Mouse (Mus musculus) T-helper 2 cell (primary cell): Measurements from ENCODE around the gene Vps13a.
"Not testable (repeated sequence)": the region's sequence is repeated elsewhere in the genome, so short reads cannot be mapped to it uniquely, and the experiment has no call there.

Experiments
- in situ Hi-C: fragments of 300-600 bp; cut with MboI, MseI; formaldehyde crosslinking; loops from one replicate; pipeline ENCODE4 v1.15.1; 2025; ENCODE audit warnings: high pct_unique_total_duplicates

The Vps13a gene

GRCm38 (mm10) chr19:16780790-16781384 lies at the start of gene Vps13a:
Gene Vps13a (minus strand): TSS chr19:16780933.
- in situ Hi-C loops, result no loop called here

GRCm38 (mm10) chr19:16827657-16828056 lies 46.9 kb upstream of the Vps13a start:
- in situ Hi-C loops, result no loop called here

- in situ Hi-C loops, result no loop called here
Measured at GRCm38 (mm10) chr19:16825228-16825627, 44.5 kb upstream of the Vps13a start.

- in situ Hi-C loops, result no loop called here
Measured at GRCm38 (mm10) chr19:16814848-16815247, 34.1 kb upstream of the Vps13a start.

GRCm38 (mm10) chr19:16813306-16813705 lies 32.6 kb upstream of the Vps13a start:
- in situ Hi-C loops, result no loop called here

DNA sequence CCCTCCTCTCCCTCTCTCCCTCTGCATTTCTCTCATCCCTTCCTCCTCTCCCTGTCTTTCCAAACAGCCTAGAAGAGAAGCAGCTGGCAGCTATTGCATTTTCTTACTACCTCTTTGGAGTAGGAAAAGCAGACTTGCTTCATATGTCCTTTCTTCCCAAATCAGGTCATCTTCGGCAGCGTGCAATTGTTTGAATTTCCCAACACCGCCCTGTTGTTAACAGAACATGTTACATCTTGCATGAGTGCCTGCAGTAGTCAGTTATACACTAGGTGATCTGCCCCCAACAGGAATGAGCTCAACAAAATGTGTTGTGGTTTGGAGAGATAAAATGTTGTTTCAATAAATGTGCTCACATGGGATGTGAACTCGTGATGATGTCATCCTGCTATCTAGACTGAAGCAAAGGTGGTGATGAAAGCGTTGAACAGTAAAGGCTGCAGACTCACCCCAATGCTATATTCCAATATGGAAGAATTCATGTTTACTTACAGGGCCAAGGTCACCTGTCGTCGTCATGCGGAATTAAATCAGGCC lies 31.4 kb upstream of the Vps13a start:
- in situ Hi-C loops, result no loop called here

DNA sequence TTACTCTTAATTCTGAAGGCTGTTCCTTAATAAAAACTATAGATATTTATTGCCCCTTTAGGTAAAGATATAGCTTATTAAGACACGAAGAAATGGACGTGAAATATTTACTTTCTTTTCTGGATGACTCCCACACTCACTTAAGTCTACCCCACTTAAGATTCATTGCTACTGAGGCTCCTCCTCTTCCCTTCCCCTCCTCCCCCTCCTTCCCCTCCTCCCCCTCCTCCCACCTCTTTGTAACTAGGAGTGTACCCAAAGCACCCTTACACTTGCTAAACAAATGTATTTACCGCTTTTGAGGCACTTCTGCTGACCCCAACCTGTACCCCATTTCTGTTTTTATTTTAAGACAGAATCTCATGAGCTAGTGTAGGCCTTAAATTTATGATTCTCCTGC lies 24.4 kb upstream of the Vps13a start:
- in situ Hi-C loops, result loop anchor here (10.0 kb wide), 1 partner anchor 60 kb away; no protein-coding TSS in a partner anchor

GRCm38 (mm10) chr19:16804578-16804977 lies 23.8 kb upstream of the Vps13a start:
- in situ Hi-C loops, result loop anchor here (10.0 kb wide), 1 partner anchor 60 kb away; no protein-coding TSS in a partner anchor

GRCm38 (mm10) chr19:16802707-16803106 lies 22.0 kb upstream of the Vps13a start:
- in situ Hi-C loops, result loop anchor here (10.0 kb wide), 1 partner anchor 62 kb away; no protein-coding TSS in a partner anchor

- in situ Hi-C loops, result loop anchor here (10.0 kb wide), 1 partner anchor 63 kb away; no protein-coding TSS in a partner anchor
Measured at GRCm38 (mm10) chr19:16802123-16802522, 21.4 kb upstream of the Vps13a start.

GRCm38 (mm10) chr19:16797923-16798322 lies 17.2 kb upstream of the Vps13a start:
- in situ Hi-C loops, result loop anchor here (5.0 kb wide), 1 partner anchor 234 kb away; no protein-coding TSS in a partner anchor

- in situ Hi-C loops, result not testable (repeated sequence)
Measured at GRCm38 (mm10) chr19:16794486-16794885, 13.8 kb upstream of the Vps13a start.

- in situ Hi-C loops, result loop anchor here (5.0 kb wide), 1 partner anchor 868 kb away; no protein-coding TSS in a partner anchor
Measured at GRCm38 (mm10) chr19:16789930-16790329, 9.2 kb upstream of the Vps13a start.

- in situ Hi-C loops, result loop anchor here (5.0 kb wide), 1 partner anchor 863 kb away; no protein-coding TSS in a partner anchor
Measured at GRCm38 (mm10) chr19:16784879-16785278, 4.1 kb upstream of the Vps13a start.

- in situ Hi-C loops, result no loop called here
Measured at GRCm38 (mm10) chr19:16781406-16782019, 780 bp upstream of the Vps13a start.

DNA sequence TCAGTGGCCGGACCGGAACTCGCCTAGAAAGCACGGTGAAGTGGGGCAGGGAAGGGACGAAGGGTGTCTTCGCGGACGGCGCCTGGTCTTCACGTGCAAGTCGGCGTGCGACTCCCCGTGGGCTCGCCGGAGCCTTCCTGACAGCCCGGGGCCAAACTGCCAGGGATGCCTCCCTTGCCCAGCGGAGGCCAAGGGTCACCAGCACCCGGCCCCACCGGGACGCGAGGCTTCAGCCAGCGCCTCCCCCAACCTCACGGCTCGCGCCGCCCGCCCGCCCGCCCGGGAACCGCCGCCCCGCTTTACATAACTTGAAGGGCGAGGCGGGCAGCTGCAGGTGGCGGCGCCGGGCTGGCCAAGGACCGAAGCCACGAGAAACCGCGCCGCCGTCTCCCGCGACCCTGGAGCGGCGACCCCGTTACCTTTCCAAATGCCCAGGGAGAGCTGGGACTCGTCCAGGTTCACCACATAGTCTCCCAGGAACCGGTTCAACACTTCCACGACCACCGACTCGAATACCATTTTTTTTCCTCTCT lies 416 bp downstream of the Vps13a start:
- in situ Hi-C loops, result no loop called here

DNA sequence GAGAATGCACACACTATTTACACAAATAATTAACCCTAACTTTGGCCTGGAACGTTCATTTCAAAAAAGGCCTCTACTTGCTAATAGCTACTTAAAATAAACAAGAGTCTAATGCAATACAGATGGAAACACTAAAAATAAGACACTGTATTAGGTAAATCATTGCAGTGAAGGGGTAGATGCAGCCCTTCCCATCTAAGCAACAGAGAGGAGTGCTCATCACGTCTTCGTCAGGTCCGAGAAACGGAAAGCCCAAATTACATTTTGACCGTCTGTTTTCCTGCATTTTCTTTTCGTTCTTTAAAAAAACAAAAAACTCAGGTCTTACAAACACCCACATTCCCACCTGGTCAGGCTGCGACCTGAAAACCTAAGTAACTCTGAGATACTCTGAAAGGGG lies 947 bp downstream of the Vps13a start:
- in situ Hi-C loops, result no loop called here

DNA sequence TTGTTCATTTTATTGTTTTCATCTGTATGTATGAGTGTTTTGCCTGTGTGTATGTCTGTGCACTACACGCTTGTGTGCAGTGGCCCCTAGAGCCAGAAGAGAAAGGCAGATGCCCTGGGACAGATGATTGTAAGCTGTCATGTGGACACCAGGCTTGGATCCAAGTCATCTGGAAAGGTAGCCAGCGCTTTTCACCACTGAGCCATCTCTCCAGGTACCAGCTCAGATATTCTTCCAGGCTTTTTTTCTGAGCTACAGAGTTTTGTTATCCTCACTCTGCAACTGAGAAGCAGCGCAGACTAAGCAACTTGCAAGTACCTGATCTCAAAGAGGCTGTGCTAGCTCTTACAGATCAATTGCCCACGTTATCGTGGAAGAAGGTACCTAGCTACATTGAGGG lies 1.5 kb downstream of the Vps13a start:
- in situ Hi-C loops, result no loop called here

GRCm38 (mm10) chr19:16778578-16778977 lies 2.2 kb downstream of the Vps13a start:
- in situ Hi-C loops, result no loop called here

DNA sequence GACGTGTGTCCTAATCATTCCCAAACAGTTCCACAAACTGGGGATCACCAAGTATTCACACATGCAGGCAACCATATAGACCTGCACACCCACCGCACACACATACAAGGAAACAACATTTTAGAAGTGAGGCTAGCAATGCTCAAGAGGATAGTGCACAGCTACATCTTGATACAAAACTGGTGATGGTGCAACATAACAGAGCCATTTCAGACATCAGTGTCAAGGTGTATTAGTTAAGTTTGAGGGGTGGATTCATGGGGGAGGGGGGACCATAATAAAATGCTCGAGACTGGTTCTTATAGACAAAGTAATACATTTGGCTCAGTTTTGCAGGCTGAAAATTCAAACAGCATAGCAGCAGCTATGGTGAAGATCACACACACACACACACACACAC lies 2.8 kb downstream of the Vps13a start:
- in situ Hi-C loops, result no loop called here

- in situ Hi-C loops, result not testable (repeated sequence)
Measured at GRCm38 (mm10) chr19:16777391-16777790, 3.3 kb downstream of the Vps13a start.

DNA sequence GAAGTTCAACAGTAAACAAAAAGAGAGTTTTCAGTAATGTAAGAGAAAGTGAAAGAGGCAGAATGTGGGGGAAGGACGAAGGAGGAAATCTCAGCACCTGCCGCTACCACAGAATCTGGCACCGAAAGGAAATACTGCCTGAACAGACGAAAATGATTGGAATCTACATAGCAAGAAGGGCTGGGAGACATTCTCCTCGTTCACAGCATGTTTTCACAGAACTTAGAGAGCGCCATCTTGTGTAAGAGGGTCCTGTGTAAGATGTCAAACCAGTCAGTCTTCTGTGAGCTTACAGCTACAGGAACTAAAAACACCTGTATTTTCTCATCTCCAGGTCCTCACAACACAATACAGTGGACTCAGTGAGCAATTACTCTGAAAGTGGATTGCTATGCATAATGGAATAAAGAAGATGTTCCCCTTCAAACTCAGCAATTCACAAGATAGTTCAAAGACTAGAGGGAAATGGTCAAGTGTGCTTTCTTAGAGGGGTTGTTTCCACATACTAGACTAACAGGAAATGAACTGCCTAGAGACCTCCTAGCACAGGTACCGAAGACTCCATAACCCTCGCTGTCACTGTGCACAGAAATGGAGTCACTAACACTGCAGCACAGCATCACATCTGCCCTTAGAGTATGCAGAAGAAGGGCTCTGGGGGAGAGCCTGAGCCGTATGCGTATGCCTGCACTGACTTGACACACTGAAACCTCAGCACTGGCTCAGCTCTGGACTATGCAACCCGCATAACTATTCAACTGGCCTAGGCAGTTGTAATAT lies 7.3 kb downstream of the Vps13a start:
- in situ Hi-C loops, result no loop called here
